Mouse (Mus musculus) kidney, adult 8-10 months (tissue): ENCODE data around the gene Abca6.

Experiments
- DNase-seq, 2 experiments: peaks; one replicate each; pipeline ENCODE4 v3.0.0; 2022

The Abca6 gene

DNA sequence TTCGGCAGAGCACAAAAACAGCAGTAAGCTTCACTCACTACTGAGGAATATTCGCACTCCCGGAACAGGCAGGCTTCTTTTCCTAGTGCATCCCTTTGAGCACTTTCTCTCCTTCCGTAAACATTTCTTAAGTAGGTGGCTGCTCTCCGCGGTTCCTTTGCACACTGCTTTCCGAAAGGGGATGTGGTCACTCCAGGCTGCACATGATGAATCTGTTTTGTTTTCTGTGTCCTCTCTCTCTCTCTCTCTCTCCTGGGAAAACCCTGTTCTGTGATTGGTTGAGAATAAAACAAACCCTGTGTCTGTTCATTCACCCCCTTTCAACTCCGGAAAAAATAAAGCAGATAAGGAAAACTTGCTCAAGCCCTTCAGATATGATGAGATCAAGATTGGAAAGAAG, at the start of gene Abca6:
TSS of gene Abca6 (minus strand) at position 243 of the 400 bp plus-strand sequence.
- peak in 1 of 2 experiments; percentile 13 for DNase-seq

DNA sequence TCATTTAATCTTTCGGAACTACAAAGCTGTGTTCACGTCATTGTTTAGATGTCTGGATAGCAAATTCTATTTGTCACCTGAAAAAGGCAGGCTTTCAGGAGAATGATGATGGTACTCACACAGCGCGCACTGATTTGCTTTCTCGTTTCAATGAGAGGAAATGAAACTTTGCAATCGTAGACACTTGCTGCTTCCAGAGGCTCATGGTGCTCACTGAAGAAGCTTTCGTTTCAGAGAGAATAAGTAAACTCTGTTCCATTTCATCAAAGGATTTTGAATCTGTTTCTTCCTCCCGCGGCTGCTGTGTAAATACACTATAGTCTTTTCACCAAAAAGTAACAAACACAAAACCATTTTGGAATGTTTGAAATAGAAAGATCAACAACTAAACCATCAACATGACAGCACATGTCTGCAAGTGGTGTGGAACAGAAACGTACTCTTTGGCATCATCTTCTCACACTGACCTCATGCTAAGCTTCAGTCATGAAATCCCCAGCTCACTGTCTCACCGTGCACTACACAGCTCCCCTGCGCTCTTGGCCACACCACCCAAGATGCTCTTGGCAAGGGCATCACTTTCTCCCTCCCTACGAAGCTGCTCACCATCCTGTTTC, 46.4 kb upstream of the Abca6 start:
- no peak for DNase-seq

DNA sequence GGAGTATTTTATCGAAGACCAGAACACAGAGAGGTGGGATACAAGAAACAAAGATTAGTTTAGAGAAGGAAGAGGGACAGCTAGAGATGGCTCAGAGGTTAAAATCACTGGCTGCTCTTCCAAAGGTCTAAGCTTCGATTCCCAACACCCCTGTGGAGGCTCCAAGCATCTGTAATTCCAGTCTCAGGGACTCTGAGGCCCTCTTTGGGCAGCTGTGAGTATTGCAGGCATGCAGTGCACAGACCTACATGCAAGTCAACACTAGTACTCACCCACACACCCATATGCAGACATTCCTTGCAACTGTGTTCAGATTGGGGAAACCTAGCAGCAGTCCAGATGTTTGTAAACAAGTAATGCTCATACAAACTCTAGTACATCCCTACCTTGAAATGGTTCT, 39.0 kb upstream of the Abca6 start:
- DNase-seq: no peak

DNA sequence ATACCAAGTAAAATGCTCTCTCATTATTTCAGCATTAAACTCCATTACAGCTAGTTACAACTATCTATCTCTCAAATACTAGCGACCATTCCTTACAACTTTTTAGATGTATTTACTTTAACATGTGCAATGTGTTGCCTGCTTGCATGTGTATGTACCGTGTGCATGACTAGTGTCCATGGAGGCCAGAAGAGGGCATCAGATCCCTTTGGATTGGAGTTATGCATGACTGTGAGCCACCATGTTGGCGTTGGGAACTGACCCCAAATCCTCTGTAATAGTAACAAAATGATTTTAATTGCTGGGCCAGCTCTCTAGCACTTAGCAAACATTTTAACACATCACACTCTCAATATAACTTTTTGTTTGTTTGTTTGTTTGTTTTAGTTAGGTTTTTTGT, 36.8 kb upstream of the Abca6 start:
- no peak for DNase-seq

DNA sequence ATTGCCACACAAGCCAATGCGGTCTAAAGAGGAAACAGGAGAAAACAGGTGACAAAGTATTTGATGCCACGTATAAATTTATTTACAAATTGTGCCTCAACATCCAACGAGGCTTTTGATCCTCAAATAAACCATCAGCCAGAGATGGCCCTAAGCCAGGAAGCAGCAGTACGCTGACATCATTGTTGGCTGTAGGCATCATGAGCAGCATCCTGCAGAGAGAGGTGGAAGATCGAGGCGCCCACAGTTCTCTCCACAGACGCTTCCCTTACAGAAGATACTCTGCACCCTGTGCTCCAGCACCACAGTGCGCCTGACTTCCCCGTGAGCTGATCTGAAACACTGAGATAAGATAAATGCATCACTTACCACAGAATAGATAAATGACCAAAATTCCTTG, 36.1 kb upstream of the Abca6 start:
- DNase-seq: no peak

DNA sequence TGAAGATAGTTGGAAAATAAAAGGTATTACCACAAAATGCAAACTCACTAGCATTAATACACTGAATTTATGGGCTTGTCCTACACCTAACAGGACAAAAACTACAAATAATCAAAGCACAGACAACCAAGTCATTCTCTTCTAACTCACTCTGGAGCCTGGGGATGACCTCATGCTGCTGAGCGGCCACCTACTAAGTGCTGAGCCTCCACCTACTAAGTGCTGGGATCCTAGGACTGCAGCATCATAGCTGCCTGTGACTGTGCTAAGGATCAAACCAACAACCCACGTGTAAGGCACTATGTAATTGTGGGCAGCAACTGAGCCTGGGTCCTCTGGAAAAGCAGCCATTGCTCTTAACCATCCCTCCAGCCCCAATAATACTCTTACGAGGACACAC, 34.8 kb upstream of the Abca6 start:
- DNase-seq: no peak

DNA sequence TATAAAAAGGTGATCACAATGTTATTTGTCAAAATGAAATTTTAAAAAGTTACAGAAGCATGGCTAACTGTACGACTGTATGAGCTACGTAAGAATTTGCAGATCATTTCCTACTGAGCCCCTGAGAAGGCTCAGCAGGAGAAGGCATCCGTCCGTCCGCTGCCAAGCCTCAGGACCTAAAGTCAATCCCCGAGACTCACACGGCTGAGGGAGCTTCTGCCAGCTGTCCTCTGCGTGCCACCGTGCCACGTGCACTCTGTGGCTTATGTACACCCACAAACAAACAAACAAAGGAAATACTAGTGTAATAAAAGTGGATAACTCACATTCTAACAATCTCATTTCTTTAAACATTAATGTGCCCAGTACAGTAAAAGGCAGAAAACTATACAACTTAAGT, 33.3 kb upstream of the Abca6 start:
- DNase-seq: no peak

DNA sequence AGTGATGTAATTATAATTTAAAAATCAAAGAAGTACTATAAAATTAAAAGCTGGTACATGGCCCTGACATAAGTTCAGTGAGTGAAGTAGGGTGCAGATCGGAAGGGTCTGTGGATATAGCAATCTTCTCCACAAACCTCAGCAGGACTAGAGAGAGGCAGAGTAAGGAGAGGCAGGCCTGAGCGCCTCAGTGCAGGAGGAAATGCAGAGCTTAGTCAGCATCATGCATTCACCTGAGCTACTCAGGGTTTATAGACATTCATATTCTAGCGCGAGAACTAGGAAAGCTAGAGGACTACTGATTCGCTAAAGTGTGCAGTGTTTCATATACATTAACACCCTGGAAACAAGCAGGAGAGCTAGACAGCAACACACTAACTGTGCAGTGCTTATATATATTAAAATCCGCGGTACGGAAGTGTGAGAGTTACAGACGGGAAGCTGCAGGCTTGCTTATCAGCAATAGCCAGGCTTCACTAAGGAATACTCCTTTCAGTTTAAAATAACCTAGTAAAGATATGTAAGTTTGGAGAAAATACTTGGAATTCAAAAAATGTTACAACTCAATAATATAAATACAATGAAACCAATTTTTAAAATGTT, 32.7 kb upstream of the Abca6 start:
- no peak for DNase-seq

DNA sequence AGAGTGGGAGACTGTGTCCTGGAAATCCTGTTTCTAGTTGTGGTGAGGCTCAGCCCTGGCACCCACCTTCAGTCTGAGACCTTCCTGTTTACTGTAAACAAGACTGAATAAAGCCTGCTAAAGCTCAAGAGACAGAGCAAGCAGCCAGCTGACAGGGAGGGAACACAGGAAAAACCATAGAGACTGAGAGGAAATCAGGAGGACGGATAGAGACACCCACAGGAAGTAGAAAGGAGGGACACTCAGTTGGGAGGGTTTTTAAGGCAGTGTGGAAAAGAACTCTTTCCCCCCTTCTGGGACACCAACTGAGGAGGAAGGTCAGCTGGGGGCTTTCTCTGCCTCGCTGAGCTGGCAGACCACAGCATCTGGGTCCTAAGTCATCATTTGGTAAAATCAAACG, 23.2 kb upstream of the Abca6 start:
- no peak for DNase-seq

DNA sequence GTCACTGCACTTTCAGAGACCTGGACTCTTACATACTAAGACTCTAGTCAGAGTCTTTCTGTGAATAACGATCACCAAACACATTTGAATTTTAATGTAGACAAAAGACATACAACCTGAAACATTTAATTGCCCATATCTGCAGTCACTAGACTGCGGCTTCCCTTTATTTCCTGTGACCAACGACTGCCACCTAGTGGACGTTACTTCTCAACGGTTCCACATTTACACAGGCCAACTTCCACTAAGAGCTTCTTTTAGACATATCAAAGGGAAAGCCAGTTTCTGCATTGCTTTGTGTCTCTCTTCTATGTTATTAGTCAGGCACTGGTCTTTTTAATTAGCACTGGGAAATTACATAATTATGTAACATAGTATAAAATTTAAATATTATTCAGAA, 20.2 kb upstream of the Abca6 start:
- DNase-seq: peak; percentile 24 to 58

DNA sequence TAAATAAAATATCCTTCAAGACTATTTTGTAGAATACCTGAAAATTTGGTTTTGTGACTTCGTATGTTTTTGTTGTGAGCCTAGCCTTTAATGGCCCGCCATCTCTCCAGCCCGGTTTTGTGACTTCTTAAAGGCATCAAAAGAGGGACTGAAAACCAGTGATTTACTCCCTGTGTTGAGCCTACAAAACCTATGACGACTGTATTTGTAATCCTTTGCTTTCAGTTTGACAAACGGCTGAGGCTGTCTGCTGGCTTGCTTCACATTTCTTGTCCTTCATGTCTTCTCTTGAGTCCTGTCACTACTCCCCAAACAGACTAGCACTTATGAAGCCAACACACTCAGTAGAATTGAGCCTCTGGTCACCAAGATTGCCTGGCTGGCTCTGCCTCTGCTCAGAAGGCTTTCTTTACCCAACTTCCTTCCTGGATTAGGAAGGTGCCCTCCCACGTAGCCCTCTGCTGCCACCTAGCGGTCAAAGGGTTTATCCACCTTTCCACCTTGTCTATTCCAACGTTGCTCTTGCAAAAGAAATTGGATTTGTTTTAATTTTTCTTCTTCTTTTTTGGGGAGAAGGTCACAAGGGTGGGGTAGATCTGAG, 16.8 kb upstream of the Abca6 start:
- DNase-seq: peak; percentile 60 to 84

DNA sequence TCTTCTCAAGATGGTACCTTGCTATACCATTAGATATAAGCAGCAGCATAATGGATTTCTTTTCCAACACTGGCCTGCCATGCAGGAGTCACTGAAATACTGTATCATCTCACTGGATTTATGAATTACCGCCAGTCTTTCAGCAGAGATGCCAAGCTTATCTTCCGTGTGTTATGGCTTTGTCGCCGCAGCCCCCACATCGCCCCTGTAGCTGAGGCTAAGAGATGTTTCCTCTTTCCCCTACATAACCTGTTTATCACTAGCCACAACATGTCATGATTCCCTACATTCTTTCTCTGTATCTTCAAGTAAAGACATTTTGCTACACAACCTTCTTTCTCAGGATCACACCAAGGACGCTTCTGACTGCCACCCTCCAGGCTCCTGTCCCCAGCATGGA, 15.7 kb upstream of the Abca6 start:
- DNase-seq: no peak

DNA sequence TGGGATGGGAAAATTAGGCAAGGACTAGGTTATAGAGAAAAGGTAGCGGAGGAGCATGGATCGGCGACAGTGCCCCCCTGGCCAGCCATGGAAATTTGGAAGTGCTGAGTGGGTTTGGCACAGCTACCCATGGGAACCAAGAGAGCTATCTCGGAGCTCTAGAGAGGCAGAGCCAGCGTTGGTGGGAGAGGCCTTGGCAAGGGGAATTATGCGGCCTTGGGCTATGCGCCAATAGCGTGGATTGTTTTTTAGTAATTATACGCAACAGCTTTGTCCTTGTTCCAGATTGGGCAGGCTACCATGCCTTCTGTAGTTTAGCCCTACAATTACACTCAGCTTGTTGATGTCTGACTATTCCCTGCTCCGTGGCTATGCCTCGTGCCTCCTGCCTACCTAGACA, 15.2 kb upstream of the Abca6 start:
- DNase-seq: no peak

DNA sequence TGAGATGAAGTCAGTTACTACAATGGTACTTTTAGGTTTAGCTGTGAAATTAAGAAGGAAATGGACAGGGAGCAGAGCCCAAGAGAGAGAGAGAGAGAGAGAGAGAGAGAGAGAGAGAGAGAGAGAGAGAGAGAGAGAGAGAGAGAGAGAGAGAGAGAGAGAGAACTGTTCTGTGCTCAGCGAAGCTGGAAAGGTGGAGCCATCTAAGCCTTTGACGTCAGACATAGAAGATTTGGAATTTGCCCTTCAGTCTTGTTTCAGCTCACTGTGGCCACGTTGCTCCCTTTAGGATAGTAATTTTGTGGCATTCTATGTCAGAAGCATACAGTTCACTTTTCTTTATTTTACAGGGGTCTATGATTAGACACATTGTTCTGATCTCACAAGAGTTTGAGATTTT, 10.3 kb upstream of the Abca6 start:
- no peak for DNase-seq

DNA sequence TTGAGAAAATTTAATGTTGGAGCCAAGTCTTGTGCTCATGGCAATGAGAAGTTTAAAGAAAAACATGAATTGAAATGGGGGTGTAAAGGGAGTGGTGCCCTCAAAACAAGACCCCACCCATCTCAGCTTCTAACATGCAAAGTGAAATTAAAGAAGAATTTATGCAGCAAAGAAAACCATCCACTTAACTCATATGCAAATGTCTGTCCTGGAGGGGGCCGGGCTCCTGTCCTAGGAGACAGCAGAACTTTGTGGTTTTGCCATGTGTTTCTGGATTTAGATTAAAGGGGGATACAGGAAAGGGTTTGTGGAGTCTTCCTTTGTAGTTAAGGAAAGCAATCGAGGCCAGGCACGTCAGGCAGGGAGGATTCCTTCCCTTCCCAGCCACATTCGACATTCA, 6.3 kb upstream of the Abca6 start:
- no peak for DNase-seq

DNA sequence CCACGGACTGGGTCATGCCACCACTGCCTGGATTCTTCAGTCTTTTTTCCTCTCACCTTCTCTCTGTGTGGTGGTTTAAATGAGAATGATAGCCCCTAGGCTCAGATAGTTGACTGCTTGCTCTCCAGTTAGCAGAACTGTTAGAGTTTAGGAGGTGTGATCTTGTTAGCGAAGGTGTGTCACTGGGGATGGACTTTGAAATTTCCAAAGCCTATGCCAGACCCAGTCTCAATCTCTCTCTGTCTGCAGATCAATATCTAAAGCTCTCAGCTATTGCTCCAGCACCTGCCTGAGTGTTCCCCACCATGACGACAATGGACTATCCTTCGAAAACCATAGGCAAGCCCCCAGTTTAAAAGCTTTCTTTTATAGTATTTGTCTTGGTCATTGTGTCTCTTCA, 5.5 kb upstream of the Abca6 start:
- DNase-seq: no peak

DNA sequence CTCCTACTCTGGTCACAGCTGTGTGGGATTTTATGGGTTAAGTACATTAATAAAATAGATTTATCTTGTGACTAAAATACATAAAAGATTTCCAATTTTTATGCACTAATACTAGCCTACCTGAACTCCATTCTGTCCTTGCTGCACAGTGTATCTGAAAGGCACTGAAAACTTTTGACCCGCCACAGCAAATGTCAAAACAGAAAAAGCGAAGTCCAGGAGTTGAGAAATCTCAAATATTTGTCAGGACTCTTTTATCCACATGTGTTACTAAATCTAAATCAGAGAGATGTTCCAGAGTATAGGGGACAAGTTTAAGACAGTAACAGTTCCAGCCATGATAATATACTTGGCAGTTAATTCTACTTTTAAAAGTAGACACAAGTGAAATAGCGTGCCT, 680 bp upstream of the Abca6 start:
- DNase-seq: no peak

DNA sequence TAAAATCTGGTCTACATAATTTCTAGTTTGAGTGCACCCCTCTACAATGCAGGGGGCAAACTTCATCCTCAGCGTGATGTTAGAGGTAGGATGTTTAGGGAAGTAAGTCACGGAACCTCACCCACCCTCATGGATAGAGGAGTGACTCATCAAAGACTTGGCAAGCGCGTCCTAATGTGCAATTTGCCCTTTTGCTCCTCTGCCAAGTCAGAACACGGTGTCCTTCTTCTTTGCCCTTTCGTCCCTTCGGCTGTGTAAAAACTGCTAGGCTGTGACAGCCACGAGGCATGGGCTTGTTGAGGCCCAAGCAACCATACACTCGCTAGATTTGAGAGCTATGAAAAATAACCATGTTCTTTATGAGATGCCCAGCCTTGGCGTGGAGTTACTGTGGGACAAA, 6.8 kb downstream of the Abca6 start:
- DNase-seq: peak; percentile 45 to 83

DNA sequence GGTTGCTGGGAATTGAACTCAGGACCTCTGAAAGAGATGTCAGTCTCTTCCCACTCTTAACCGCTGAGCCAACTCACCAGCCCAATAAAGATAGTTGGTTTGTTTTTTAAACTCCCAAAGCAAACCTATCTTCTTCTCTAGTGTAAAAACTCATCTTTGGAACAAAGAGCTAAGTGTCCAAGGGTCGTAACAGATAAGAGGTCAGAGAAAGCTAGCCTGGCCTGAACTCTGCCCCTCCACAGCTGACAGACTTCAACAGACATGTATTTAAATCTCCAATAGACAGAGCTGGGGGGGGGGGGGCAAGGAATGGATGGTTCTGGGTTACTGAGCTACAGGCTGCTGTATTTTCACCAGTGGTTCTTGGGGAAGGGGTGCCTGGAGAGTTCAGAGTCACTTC, 14.1 kb downstream of the Abca6 start:
- no peak for DNase-seq

DNA sequence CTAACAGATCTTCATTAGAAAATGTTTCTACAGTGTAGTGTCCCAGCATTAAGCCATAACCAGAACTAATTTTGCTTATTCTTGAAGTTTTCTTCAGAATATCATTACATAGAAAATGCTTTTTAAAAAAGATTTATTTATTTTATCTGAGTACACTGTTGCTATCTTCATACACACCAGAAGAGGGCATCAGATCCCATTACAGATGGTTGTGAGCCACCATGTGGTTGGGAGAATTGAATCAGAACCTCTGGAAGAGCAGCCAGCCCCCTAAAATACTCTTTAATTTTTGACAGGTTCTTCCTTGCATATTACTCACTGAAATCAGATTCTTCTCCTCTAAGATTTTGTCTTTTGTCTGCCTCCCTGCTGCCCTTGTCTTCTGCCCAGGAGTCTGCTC, 18.6 kb downstream of the Abca6 start:
- DNase-seq: no peak

DNA sequence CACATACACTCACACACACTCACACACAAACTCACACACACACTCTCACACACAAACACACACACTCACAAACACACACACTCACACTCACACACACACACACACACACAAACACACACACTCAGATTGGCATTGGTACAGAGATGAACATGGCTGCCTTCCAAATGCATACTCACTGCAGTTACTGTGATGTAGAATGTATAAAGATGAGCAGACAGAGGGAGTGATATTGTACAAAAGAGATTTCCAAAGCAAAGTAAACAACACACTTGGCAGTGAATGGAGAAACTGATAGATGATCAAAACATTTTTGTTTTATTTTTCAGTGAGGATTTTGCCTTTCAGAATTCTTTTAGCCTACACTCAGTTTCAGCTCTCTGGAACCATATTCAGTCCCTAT, 34.5 kb downstream of the Abca6 start:
- DNase-seq: no peak

DNA sequence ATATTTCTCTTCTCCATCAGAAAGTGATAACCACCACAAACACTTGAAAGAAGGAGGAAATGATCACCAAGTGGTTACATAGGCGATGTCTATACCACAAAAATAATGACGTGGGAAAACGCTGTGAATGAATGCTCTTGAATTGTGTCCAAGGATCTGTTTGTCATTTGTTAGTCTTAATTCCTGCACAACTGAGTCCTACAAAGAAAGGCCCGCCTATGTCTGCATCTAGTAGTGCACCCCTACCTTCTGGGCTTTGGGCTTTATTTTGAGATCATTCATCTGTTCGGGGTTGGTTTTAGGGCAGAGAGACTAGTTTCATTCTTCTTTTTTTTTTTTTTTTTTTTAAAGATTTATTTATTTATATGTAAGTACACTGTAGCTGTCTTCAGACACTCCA, 47.6 kb downstream of the Abca6 start:
- DNase-seq: no peak

DNA sequence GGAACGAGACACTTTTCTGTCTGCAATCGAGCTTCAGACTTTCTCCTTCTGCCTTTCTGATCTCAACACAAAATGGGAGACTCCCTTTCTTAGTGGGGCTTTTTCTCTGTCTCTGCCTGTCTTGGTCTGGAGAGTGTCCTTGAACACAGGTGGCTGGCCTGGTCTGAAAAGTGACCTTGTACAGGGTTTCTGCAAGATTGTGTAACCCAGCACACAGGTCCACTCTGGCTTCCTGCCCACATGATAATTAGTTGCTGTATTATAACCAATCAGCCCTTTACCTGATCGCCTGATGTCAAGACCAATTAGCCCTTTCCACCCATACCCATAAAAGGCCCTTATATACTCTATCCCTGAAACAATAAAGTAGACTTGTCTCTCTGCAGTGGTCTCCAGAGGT, 52.7 kb downstream of the Abca6 start:
- DNase-seq: no peak

DNA sequence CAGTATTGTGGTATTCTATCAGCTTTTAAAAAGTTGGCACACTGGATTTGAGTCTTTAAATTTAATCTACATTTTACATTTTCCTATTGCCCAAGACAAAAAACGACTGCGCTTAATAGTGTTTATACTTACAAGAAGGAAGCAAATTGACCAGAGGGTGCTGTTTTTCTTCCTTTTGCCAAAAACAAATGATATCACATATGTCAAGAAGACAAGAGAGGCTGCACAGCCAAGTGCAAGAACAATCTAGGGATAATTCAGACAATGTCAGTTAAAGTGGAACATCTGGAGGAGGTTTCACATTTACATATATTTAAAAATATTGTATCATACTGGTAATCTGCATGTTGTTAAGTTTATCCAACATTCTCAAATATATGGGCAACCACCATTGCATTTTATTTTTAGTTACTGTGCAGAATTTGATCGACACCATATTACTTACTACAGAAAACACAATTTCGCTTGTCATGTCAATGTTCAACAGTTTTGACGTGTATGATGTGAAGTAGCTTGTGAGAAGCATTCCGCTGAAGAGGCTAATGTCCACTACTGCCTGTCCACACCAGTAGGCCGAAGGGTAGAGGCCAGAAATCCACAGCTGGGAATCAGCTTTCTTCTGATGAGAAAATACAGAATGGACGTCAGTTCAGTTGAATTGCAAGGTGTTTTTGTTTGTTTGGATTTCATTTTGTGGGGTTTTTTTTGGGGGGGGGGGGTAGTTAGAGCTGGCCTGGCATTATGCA, 54.8 kb downstream of the Abca6 start:
- no peak for DNase-seq
